Mouse (Mus musculus) liver, embryonic 15.5 days (tissue): ENCODE results near the gene Hist1h2ab. TPM values are rescaled to one million over a fixed set of nuclear protein-coding genes. Genes with fewer than 3 reads are reported as not detected.
"Not testable (repeated sequence)": the region's sequence is repeated elsewhere in the genome, so short reads cannot be mapped to it uniquely, and the experiment has no call there.

Experiments used
- ATAC-seq: fragments of 200-750 bp; cut with Nextera tagmentation; 2 replicates; pipeline ENCODE4 v1.8.0; 2017; ENCODE audit warnings: moderate number of reproducible peaks, mild to moderate bottlenecking, moderate library complexity; ENCODE audit not compliant: insufficient read depth
- H3K27ac ChIP-seq: fragments of 300-500 bp; sonication (generic); replicated peaks from 2 replicates; pipeline ENCODE4 v1.5.1; 2015; ENCODE audit warnings: mild to moderate bottlenecking, inconsistent platforms
- H3K27me3 ChIP-seq: fragments of 300-500 bp; sonication (generic); 2 replicates; pipeline ENCODE4 v1.6.1; 2015; ENCODE audit warnings: mild to moderate bottlenecking, inconsistent platforms
- H3K36me3 ChIP-seq: fragments of 300-500 bp; sonication (generic); replicated peaks from 2 replicates; pipeline ENCODE4 v1.6.1; 2015; ENCODE audit warnings: moderate library complexity, mild to moderate bottlenecking, inconsistent platforms
- H3K4me1 ChIP-seq: fragments of 300-500 bp; sonication (generic); replicated peaks from 2 replicates; pipeline ENCODE4 v1.6.1; 2015; ENCODE audit warnings: inconsistent platforms
- H3K4me2 ChIP-seq: fragments of 300-500 bp; sonication (generic); 2 replicates; pipeline ENCODE4 v1.6.1; 2015; ENCODE audit warnings: moderate library complexity, mild to moderate bottlenecking, inconsistent platforms
- H3K4me3 ChIP-seq: fragments of 300-500 bp; sonication (generic); replicated peaks from 2 replicates; pipeline ENCODE4 v1.5.1; 2015; ENCODE audit warnings: mild to moderate bottlenecking, inconsistent platforms
- H3K9ac ChIP-seq: fragments of 300-500 bp; sonication (generic); 2 replicates; pipeline ENCODE4 v1.6.1; 2015; ENCODE audit warnings: moderate library complexity, mild to moderate bottlenecking, inconsistent platforms
- H3K9me3 ChIP-seq: fragments of 300-500 bp; sonication (generic); replicated peaks from 2 replicates; pipeline ENCODE4 v1.6.1; 2016; ENCODE audit warnings: inconsistent platforms
- WGBS: fragments of 180-500 bp; shearing (Covaris S2); methylation state at CpG from one replicate; pipeline ENCODE4 v1.1.7; 2015; ENCODE audit warnings: mixed read lengths; ENCODE audit not compliant: insufficient replicate concordance; 5-methylcytosine and 5-hydroxymethylcytosine counted together
- polyA plus RNA-seq: library from polyadenylated mRNA; unstranded; fragments of >200 nt; fragmentation: Nextera tagmentation; extraction: Ambion mirVana; gene quantifications from 2 replicates; pipeline ENCODE4 v1.2.1, GENCODE M21; 2015

The Hist1h2ab gene
- polyA plus RNA-seq = 60.0 and 64.5 TPM in 2 replicates

DNA sequence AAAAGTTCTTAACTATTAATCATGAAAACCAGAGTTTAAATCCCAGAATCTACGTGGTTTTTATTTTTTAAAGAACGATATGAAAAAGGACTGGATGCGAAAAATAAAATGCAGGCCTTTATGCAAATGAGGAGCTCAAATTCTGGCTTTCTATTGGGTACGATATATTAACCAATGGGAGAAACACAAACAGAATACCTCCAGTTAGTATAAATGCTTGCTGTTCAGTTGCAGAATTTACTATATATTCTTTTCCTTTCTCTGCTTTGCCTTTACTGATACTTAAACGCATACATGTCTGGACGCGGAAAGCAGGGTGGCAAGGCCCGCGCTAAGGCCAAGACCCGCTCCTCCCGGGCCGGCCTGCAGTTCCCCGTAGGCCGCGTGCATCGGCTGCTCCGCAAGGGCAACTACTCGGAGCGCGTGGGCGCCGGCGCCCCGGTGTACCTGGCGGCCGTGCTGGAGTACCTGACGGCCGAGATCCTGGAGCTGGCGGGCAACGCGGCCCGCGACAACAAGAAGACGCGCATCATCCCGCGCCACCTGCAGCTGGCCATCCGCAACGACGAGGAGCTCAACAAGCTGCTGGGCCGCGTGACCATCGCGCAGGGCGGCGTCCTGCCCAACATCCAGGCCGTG, at the start of gene Hist1h2ab:
Gene Hist1h2ab (plus strand): TSS at position 288 of the 639 bp plus-strand sequence.
- peak; percentile 35 for ATAC-seq
- peak within 1 kb of the TSS; percentile 51 for H3K4me3 ChIP-seq
- H3K27me3 ChIP-seq, H3K36me3 ChIP-seq, H3K9me3 ChIP-seq: not testable (repeated sequence)
- peaks cover 41% of the 10 kb centered on the region for H3K4me1 ChIP-seq
- peak within 1 kb of the TSS; percentile 66 for H3K4me2 ChIP-seq
- peak within 1 kb of the TSS; percentile 63 for H3K9ac ChIP-seq
- under 1% methylated on average over 35 of the region's 47 CpGs for WGBS
- peak within 1 kb of the TSS; percentile 99 for H3K27ac ChIP-seq

DNA sequence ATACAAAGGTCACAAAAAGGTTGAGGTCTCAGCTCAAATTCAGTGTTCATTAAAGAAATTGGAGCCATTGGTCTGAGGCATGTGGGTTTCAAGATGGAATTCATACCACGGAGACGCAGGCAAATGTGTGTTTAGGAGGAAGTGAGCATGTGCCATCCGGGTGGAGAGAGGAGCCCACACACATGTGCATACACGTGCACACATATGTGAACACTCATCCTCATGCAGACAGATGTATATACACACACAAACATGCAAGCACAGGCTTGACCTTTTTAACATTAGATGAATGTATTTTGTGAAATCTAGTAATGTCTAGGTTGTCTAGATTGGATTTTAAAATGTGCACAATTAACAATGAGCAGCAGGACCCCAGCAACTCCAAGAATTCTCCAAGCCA, 48.7 kb upstream of the Hist1h2ab start:
- Histone ChIP-seq H3K4me1 (peaks cover 27% of the 10 kb centered on the region), H3K4me3 (no peak overlapping the region), H3K4me2 (no peak overlapping the region), H3K27ac (0 out of 2 replicates have a peak overlapping the region, but pooled peaks have one; percentile 19), H3K36me3 (no peaks in the 10 kb centered on the region), H3K9me3 (no peaks in the 10 kb centered on the region), H3K27me3 (no peaks in the 10 kb centered on the region), H3K9ac (no peak overlapping the region)
- no peak for ATAC-seq
- 62% methylated on average over 4 of the region's 4 CpGs for WGBS

DNA sequence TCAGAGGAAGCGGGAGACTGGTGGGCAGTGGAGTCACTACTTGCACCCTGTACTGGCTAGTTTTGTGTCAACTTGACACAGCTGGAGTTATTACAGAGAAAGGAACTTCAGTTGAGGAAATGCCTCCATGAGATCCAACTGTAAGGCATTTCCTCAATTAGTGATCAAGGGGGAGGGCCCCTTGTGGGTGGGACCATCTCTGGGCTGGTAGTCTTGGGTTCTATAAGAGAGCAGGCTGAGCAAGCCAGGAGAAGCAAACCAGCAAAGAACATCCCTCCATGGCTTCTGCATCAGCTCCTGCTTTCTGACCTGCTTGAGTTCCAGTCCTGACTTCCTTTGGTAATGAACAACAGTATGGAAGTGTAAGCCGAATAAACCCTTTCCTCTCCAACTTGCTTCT, 48.1 kb upstream of the Hist1h2ab start:
- not testable (repeated sequence) for H3K4me3 ChIP-seq, H3K27me3 ChIP-seq, H3K9me3 ChIP-seq, ATAC-seq, H3K4me2 ChIP-seq, H3K9ac ChIP-seq, H3K36me3 ChIP-seq
- H3K27ac ChIP-seq = peak overlapping the region; percentile 19; the same call in 1 of the 2 replicates
- WGBS = 65% methylated on average over 2 of the region's 2 CpGs
- H3K4me1 ChIP-seq = peaks cover 27% of the 10 kb centered on the region

DNA sequence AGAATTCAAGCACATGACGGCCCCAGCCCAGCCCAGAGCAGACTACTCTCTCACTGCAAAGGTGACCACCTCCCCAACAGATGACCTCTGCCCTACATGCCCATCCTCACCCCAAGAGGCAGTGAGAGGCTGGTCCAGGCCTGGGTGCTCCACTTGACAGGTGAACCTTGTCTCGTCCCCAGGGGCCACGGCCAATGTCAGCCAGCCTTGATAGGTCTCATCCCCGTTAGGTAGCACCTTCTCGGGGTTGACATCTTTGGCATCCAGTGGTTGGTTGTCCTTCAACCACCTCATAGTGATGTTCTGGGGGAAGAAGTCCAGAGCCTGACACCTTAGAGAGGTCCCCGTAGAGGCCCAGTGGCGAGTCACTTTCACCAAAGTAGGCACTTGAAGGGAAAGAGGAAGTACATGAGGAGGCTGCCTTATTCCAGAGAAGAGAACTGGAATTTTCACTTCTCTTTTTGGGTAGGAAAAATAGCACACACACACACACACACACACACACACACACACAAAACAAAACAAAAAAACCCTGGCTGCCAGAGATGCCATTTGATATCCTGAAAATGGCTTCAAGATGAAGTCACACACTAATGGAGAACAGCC, 45.1 kb upstream of the Hist1h2ab start:
- Histone ChIP-seq H3K36me3 (no peaks in the 10 kb centered on the region), H3K27me3 (peaks cover 11% of the 10 kb centered on the region; the same call in 1 of the 2 replicates), H3K4me2 (no peak overlapping the region), H3K9ac (no peak overlapping the region), H3K4me3 (no peak overlapping the region), H3K27ac (no peak overlapping the region), H3K4me1 (peaks cover 25% of the 10 kb centered on the region), H3K9me3 (no peaks in the 10 kb centered on the region)
- 62% methylated on average over 7 of the region's 7 CpGs for WGBS
- ATAC-seq = no peak

DNA sequence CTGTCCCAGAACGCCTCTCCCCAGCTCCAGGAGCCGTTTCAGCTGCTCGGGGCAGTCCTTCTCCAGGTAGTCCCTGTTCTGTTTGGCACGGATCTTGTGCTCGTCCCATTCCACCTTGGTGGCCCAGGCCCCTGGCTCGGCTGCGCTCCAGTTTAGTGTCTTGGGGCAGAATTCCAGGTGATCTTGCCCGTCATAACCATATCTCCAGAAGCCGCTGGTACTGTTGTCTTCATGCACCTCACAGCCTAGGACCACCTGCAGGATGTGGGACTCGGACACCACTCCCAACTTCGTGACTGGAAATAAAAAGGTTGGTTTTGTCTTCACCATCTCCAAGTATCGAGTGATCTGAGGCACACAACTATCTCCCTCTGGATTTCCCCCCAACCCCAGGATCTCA, 44.2 kb upstream of the Hist1h2ab start:
- 77% methylated on average over 12 of the region's 12 CpGs for WGBS
- no peak for ATAC-seq

DNA sequence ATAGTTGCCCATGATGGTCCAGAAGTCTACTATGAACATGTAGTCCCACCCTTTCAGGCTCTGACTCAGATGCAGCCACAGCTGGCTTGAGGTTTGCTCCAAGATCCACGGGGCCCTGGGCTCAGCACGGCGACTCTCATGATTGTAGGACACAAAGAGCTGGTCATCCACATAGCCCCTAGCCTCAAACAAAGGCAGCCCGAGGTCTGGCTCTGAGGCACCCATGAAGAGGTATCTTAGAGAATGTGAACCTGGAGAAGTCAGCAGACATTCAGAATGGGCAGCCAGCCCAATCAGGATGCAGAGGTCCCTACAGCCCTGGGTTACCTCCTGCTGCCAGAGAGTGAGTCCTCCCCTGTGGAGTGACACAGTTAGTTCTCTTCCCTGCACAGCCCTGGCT, 42.9 kb upstream of the Hist1h2ab start:
- peaks cover 19% of the 10 kb centered on the region for H3K27me3 ChIP-seq
- H3K4me1 ChIP-seq = peaks cover 25% of the 10 kb centered on the region
- H3K36me3 ChIP-seq = no peaks in the 10 kb centered on the region
- ATAC-seq = no peak
- H3K27ac ChIP-seq = no peak overlapping the region
- H3K4me3 ChIP-seq = no peak overlapping the region
- no peak overlapping the region for H3K9ac ChIP-seq
- H3K4me2 ChIP-seq = no peak overlapping the region
- WGBS = 66% methylated on average over 4 of the region's 4 CpGs
- H3K9me3 ChIP-seq = no peaks in the 10 kb centered on the region

More for the DNA sequence above, 44.2 kb upstream of the Hist1h2ab start:
- H3K36me3 ChIP-seq = no peaks in the 10 kb centered on the region
- no peak overlapping the region for H3K27ac ChIP-seq
- peaks cover 19% of the 10 kb centered on the region for H3K27me3 ChIP-seq
- H3K9ac ChIP-seq = no peak overlapping the region
- no peaks in the 10 kb centered on the region for H3K9me3 ChIP-seq
- H3K4me3 ChIP-seq = no peak overlapping the region
- H3K4me1 ChIP-seq = peaks cover 24% of the 10 kb centered on the region
- H3K4me2 ChIP-seq = no peak overlapping the region

DNA sequence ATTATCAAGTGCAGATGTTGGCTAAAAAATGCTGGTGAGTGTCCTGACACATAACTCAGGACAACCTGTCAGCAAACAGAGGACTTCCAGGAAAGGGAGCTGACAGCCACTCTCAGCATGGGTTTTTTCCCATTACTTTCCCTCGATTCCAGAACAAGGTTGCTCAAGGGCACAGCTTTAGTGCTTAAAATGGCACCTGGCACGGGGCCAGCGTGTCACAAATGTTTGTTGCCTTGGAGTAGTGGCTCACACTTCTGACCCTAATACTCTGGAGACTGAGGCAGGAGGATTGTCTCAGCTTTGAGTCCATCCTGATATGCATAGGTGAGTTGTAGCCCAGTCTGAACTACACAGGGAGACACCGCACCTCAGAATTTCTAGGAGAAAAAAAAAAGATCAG, 42.3 kb upstream of the Hist1h2ab start:
- Histone ChIP-seq H3K36me3 (no peaks in the 10 kb centered on the region), H3K4me1 (peaks cover 25% of the 10 kb centered on the region), H3K9ac (no peak overlapping the region), H3K9me3 (no peaks in the 10 kb centered on the region), H3K27ac (no peak overlapping the region), H3K4me3 (no peak overlapping the region), H3K27me3 (peaks cover 19% of the 10 kb centered on the region), H3K4me2 (no peak overlapping the region)
- ATAC-seq = no peak
- 62% methylated on average over 4 of the region's 4 CpGs for WGBS

DNA sequence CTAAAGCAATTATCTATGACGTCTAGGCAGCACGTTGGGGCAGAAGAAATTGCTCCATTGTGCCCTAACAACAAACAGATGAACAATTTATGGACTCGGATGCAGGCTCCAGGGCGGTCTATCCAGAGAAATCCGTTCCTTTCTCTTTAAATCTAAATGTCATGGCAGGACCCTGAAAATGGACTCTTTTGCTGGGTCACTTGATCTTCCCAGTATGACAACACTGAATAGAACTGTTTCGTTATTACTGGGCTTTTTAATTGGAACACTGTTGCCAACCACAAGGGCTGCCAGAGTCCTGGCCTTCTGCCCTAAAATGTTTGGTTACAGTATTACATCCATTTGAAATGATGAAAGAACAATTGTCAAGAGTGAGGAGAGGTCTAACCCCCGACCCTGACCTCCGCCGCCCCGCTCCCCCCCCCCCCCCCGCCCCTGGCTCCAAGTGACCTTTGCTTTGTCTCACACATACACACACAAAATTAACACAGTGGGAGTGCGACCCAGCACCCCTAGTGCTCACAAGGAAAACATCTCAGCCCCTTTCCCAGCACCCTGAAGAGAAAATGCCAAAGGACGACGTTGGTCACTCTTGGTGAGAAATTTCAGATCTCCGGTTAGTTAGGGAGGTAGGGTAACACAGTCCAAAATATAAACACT, 41.1 kb upstream of the Hist1h2ab start:
- Histone ChIP-seq H3K4me1 (peaks cover 25% of the 10 kb centered on the region), H3K27ac (peak overlapping the region; percentile 77), H3K36me3 (no peaks in the 10 kb centered on the region), H3K4me2 (peak overlapping the region; percentile 74), H3K27me3 (peaks cover 19% of the 10 kb centered on the region), H3K9ac (peak overlapping the region; percentile 64), H3K9me3 (no peaks in the 10 kb centered on the region), H3K4me3 (peak overlapping the region; percentile 56)
- 34% methylated on average over 15 of the region's 15 CpGs for WGBS
- ATAC-seq = 0 out of 2 replicates have a peak, but pooled peaks have one; percentile 19

DNA sequence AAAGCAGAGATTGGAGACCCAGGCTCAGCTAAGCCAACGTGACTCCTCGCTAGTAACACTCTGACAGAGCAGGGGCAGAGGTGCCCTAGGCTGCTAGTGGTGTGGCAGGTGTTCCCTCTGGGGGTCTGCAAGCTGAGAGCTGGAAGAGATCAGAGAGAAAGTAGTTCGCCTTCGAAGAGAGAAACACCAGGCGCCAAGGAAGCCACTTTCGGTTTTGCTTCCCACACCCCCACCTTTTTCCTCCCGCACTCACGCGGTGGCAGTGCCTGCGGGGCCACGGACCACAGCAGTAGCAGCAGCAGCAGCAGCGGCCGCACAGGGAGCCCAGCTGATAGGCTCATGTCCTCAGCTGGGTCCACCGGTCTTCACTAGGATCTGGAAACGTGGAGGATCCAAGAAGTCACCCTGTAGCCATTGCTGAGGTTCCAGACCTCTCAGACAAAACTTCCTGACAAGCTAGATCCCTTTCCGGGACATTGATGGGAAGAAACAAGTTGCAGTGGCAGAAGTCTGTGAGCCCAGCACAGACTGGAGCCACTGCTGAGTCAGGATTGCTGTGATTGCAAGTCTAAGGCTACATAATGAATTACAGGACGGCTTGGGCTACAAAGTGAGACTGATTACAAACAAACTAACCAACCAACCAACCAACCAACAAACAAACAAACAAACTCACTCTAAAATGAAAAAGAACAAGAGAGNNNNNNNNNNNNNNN, 40.4 kb upstream of the Hist1h2ab start, which contains the start of gene Hfe:
Gene Hfe (minus strand): TSS at position 481 of the 716 bp plus-strand sequence.
- Histone ChIP-seq H3K27me3 (peaks cover 19% of the 10 kb centered on the region), H3K9me3 (no peaks in the 10 kb centered on the region), H3K9ac (peak within 1 kb of the TSS; percentile 64), H3K4me1 (peaks cover 25% of the 10 kb centered on the region), H3K4me2 (peak within 1 kb of the TSS; percentile 74), H3K27ac (peak within 1 kb of the TSS; percentile 77), H3K36me3 (no peaks in the 10 kb centered on the region), H3K4me3 (peak within 1 kb of the TSS; percentile 56)
- 3% methylated on average over 17 of the region's 17 CpGs for WGBS
- peak; percentile 63 for ATAC-seq

DNA sequence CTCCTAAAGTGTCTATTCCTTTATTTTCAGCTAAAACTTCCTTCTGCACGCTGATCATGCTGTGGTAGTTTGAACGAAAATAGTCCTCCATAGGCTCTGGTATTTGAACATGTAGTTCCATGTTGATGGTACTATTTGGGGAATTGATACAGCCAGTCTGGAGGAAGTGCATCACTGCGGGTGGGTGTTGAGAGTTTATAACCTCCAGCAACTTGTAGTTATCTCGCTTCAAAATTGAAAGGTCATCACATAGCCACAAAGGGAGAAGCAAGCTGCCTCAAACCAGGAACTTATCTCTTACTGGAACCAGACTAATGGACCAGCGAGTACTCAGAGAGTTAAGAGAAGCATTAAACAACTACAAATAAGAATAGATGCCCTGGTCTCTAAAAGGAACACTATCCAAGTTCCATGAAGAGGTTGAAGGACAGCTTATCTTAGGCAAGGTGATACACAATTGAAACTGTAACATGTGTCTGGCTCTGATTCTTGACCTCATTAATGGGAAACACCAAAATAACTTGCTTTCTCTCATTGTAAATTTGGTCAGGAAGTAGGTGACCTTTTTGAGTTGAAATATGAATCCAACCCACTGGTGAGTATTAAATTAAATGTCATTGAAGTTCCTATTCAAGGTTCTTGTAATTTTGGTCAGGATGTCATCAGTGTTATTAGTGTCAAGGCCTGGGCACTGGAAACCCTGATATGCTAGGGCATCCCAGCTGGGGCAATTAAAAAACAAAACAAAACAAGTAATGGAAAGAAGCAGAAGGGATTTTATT, 34.5 kb upstream of the Hist1h2ab start:
- H3K27ac ChIP-seq = no peak overlapping the region
- H3K9ac ChIP-seq = no peak overlapping the region
- no peak overlapping the region for H3K4me2 ChIP-seq
- WGBS = 26% methylated on average over 5 of the region's 5 CpGs
- peaks cover 8% of the 10 kb centered on the region for H3K4me1 ChIP-seq
- H3K27me3 ChIP-seq = peaks cover 3% of the 10 kb centered on the region; the same call in 1 of the 2 replicates
- no peak overlapping the region for H3K4me3 ChIP-seq
- no peaks in the 10 kb centered on the region for H3K9me3 ChIP-seq
- H3K36me3 ChIP-seq = no peaks in the 10 kb centered on the region
- ATAC-seq = no peak
